Mouse (Mus musculus) layer of hippocampus, adult 9-11 months (tissue): Measurements from ENCODE around the gene Cacna1a.

Experiments used
- DNase-seq: peaks from one replicate; pipeline ENCODE4 v3.0.0; 2022

Gene Cacna1a

DNA sequence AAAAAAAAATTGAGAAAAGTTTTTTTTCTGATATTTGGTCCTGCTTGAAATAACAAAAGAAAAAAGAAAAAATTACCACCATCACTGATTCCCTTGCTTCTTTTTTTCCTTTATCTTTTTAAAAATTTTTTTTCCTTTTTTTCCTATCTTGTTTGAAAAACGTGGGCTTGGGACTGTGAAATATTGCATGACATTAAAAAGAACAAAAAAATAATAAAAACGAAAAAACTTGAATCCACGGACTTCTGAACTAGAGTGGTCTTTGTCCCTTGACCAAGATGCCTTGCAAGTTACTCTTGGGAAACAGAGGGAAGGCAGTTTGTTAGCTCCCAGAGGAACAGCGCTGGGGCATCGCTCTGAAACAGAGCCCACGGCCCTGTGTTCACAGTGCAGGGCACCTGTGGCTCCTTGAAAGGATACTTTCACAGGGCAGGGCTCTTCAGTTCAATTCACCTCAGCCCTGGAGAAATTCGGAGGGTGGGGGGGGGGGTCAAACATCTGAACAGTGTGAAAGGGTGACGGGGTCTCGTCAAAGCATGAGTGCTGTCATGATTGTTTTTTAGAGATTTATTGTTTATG lies 251.9 kb downstream of the Cacna1a start:
- DNase-seq, result no peak

DNA sequence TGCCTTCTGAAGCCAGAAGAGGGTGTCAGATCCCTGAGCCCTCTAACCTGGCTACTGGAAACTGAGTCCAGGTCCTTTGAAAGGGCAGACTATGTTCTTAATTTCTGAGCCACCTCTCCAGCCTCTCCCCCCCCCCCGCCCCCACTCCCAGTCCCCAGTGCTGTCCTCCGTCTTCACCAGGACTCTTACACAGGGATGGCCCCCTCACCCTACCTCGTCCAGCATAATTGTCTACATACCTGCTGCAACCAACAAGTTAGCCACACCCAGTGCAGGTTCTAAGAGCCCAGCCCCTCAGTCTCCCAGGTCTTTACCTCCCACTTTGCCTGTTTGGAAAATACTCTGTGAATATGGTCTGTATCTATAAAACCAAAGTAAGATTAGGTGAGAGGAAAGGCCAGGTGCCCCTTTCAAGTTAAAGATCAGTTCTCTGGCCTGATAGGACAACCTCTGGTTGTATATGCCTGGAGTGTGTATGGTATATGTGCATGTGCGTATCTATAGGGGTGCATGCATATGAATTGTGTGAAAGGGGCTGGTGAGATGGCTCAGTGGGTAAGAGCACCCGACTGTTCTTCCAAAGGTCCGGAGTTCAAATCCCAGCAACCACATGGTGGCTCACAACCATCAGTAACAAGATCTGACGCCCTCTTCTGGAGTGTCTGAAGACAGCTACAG lies 252.5 kb downstream of the Cacna1a start:
- DNase-seq, result no peak

DNA sequence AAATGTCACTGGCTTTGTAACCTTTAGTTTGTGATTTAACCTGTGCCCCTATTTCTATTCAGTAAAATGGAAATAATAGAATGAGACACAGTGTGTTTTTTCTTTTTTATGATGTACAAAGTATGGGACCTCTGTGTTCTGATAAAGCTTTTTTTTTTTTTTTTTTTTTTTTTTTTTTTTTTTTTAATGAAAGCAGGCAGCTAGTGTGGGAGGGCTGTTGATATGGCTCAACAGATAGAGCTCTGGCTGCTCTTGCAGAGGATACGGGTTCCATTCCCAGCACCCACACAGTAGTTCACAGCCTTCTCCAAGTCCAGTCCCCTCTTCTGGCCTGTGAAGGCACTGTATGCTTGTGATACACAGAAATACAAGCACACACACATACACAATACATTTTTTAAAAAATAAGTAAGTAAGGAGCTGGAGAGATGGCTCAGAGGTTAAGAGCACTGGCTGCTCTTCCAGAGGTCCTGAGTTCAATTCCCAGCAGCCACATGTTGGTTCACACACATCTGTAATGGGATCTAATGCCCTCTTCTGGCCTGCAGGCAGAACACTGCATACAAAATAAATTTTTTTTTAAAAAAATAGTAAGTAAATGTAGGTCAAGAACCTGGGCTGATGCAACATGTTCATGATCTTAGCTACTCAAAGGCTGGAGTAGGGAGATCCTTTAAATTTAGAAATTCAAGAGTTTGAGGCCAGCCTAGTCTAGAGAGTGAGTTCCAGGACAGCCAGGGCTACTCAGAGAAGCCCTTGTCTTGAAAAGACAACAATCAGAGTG lies 253.5 kb downstream of the Cacna1a start:
- DNase-seq, result no peak

DNA sequence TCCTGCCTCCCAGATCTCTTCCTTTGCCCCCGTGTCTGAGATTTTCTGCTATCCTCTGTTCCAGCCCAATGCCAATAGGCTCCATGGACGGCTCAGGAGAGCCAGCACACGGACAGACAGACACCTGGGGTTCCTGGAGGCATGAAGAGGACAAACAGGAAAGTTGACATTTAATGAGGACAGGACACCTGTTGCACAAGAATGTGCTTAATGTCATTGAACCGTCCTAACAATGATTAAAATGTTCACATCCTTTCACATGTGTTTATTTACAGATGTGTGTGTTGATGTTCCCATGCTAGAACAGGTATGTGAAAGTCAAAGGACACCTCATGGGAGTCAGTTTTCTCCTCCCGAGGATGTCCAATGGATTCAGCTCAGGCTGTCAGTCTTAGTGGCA lies 254.8 kb downstream of the Cacna1a start:
- DNase-seq, result no peak

DNA sequence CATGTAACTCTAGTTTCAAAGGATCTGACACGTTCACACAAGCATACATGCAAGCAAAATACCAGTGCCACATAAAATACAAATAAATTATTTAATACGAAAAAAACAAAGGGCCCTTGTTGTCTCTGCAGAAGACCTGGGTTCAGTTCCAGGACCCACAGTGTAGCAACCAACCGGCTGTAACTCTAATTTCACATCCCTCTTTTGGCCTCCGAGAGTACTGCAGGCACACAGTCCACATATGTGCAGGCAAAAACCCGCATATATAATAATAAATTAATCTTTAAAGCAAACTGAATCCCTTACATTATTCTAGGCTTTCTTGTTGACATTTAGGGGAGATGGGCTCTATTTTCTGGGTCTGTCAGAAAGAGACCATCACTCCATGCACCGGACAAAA lies 258.6 kb downstream of the Cacna1a start:
- no peak for DNase-seq

DNA sequence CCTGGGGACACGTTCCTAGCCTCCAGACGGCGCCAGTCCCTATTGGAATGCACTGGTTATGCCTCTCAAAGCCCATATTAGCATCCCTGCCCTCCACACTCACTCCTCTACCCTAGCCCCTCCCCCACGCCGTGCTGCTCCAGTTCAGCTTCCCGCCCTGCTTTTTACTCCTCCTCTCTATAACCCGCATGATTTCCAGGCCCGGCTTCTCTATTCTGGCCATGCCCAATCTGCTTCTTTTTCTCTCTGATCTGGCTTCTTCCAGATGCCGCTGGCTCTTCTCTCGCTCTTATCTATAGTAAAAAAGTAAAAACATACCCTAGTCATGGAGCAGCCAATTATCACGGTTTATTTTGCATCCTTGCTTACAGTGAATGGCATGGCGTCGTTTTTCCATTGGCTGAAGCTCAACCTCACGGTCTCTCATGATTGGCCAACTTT lies 259.2 kb downstream of the Cacna1a start:
- no peak for DNase-seq

DNA sequence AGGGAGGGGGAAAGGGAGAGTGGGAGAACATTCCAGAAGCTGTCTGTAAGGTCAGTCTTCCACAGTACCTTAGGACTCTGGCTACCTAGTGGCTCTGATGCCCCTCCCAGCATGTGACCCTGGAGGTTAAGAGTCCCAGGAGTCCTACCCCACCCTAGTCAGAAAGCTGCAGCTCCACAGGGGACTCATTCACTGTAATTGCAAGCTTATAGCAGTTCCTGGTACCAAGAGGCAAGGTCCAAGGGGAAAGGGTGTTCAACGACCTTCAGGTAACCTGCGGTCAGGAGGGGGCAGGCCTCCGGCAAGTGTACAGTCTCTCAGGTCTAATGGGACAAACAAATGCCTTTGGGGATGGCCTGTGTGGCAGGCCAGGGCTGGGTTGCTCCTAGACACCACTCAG lies 262.0 kb downstream of the Cacna1a start:
- no peak for DNase-seq

DNA sequence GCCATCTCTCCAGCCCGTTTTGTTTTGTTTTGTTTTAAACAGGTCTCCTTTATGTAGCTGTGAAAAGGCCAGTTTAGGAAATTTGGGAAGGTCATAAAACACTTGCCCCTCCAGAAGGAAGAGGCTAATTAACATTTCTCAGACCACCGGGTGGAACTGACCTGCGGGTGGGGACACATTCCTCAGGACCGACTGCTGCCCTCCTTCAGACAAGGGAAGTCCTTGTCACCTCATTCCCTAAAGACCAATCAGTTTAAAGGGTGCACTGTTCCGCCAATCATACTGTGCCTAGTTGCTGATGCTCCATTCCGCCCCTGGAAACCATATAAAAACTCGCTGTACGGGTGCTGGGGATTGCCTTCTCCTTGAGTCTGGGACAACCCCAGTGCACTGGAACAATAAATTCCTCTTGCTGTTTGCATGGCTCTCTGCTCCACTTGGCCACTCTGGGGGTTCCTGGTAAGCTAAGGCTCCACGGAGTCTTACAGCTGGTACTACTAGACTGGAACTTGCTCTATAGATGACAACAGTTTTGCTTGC lies 264.9 kb downstream of the Cacna1a start:
- no peak for DNase-seq

DNA sequence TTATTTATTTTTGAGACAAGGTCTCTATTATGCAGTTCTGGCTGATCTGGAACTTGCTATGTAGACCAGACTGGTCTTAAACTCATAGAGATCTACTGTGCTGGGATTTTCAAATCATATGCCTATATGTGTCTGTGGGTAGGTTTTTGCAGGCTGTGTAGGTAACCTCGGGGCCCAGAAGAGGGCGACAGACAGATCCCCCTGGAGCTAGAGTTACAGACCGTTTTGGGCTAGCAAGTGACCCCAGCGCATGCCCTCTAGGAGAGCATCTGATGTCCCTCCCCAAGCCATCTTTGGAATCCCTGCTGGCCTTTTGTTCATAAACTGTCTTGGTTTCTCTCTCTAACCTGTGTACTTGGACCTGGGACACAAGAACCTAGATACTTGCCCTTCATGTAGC lies 266.4 kb downstream of the Cacna1a start:
- no peak for DNase-seq

DNA sequence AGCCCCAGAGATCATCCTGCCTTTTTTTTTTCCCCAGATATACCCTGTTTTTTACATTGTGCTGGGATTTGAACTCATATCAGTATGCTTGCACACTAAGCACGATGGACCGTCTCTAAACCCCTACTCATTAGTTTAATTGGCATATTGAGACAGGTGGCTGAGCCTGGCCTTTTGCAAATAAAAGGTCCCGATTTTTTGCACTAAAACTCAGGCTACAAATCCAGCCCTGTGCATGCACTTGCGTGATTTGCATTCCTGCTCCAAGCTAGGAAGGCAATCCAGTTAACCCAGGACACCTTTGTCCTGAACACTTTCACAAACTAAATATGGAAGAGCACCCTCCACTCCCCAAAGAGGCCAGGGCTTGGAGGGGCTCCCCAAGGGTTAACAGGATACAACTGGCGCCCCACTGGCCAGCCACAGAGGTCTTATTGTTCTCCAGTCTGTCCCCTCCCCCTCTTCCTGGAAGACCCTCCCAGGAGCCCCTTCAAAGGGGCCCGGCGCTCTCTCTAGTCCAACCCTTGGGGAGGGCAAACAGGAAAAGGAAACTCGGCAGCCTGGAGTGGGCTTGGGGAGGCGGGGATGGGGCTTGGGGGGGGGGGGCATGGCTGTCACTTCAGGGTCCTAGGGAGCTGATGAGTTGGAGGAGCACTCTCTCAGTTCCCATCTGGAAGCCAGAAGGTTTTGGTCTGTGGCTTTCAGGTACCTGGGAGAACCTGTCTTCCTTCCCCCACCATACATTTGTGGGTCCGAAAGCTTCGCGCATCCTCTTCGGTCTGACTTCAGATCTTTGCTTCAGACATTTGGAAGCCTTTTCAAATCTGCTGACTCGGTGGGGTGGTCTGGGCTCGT lies 267.3 kb downstream of the Cacna1a start:
- no peak for DNase-seq

DNA sequence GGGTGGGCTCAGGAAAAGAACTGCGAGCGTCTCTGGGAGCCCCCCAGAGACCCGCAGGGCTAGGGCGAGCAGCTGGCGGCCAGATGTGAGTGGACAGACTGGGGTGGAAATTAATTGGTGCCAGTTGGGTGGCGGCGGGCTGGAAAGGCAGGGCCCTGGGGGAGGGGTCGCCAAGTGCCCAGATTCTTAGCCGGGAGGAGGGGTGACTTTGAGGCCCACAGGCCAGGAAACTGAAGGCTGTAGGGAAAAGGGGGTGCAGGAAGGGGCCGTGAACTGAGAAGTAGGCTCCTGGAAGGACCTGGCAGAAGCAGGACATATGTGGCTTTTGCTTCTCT lies 267.9 kb downstream of the Cacna1a start:
- no peak for DNase-seq

DNA sequence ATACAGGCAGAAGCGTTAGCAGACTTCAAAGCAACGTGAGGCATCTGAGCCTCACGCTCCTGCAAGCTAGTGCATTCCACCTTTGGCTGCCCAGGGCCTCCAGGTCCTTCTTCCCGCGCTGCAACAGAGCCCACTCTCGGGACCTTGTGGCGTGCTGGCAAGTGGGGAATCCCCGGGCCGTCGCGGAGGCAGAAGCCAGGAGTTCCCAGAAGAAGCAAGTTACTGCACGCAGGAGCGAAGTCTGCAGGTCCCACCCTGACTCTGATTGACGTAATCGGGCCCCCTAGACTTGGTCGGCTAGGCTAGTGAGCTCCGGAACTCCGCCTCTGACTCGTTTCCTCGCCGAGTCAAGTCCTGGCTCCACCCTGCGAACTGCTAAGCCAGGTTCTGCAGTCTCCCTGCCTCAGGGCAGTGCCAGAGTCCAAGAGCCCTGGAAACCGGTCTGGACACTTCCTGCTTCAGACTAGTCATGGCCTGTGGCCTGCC lies 268.4 kb downstream of the Cacna1a start:
- DNase-seq, result no peak

DNA sequence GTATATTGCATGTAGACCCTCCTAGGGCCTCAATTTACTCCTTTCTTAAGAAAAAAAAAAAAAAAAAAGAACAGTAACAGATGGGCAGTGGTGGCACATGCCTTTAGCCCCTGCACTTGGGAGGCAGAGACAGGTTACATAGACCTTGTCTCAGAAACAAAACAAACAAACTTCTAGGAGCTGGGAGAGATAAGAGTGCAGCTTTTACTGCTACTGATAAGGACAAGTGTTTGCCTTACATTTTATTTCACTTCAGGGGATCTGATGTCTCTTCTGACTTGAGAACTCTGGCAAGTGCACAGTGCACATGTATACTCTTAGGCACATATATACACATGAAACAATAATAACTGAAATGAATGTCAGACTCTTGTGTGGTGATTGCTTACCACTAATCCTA lies 269.0 kb downstream of the Cacna1a start:
- DNase-seq, result no peak

DNA sequence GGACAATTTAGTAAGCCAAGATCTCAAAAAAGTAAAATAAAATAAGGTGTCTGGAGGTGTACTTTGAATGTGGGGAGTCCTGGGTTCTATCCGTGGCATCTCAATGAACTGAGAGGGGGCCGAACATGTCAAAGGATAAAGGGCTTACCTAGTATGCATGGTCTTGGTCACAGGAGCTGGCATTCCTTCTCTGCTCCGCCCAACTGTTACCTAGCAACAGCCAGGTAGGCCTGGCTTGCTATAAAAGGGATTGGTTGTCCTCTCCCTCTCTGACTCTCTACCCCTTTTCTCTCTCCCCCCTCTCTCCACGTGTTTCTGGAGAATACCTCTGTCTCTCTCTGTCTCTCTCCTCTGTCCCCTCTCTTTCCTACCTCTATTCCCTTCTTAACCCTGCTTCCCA lies 269.4 kb downstream of the Cacna1a start:
- no peak for DNase-seq

DNA sequence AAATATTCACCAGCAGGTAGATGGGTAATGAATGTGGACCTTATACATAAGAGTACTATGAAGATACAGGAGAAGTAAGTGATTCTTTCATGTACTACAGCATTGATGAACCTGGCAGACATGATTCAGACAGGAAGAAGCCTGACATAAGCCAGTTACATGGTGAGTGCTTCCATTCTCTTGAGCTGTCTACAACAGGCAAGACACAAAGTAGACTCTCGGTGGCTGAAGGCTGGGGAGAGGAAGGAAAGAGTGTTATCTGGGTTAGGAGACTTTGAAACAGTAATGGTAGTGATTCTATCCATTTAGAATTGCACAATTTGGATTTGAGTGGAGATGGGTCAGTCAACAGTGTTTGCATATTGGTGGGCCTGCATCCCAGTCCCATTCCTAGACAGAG lies 270.7 kb downstream of the Cacna1a start:
- no peak for DNase-seq

DNA sequence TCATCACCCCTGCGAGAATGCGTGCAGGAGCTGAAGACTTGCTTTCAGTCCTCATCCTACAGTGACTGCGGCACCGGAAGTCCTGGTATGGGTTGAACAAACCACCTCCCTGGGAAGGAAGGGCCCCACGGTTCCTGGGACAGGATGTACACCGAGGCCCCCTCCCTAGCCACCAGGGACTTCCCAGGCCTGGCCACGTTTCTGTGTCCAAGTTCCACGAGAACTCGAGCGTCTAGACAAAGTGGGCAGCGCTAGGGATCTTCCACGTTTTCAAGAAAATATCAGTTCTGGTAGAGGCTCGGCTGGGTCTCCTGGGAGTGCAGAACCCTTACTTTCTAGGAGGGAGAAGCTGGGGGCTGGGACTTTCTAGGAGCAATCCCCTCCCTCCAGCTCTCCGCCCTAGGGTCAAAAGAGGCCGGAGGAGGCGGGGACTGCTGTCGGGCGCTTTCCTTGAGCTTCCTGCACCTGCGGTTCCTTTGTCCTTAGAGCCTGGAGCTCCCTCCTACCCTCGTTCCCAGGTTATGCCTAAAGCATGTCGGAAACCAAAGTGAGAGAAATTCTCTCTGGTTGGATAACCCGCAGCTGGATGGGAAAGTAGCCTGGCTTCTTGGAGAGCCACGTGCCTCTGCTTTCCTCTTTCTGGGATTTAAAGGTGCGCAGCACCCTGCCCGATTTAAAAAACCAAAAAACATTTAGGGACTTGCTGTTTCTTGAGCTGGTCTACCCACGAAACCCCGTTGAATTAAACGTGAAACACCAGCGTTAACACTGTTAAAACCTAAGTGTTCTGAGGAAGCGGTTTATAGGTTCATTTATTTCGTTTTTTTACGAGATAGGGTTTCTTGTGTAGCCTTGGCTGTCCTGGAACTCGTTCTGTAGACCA lies 271.9 kb downstream of the Cacna1a start:
- DNase-seq, result no peak

DNA sequence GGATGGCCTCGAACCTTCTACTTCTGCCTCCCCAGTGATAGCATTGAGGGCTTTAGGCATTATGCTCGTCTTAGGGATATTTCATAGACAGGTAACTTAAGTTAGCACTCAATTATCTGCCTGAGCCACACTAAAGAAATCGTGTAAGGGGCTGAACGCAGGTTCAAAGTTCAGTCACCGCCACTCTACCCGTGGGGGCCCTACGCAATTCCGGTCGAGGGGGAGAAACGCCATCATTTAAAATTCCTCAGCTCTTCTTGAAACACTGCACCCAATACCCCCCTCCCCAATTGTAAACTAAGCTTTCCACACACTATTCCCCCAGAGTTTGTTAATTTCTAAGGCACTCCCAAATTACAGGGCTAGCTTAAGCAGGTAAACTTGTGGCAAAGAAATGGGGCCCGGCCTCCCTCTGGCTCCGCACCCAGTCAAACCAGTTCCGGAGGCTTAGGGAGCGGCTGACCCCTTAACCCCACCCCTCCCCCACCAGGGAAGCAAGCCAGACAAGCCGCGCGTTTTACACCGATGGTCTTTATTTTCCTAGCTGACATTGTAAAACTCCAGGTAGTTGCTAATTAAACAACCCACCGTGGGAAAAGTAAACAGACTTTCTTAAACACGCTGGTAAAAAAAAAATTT lies 272.7 kb downstream of the Cacna1a start:
- DNase-seq, result no peak

DNA sequence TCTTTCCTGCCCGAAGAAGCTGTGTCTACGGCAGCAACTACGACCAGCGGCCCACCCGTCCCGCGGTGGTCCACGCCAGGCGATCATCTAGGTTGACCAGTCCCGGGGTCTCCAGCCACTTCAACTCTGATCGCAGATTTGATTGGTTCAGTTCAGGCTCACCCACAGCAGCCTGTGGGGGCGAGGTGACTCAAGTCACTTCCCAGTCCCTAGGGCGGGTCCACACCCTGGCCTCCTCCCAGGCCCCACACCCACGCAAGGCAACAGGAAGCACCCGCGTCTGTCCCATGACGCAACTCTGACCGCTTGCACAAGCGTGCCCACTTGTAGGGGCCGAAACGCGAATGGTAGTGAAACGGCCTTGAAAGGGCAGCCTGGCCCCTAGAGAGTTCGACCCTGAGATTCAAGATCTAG lies 273.2 kb downstream of the Cacna1a start:
- peak; percentile 89 for DNase-seq

DNA sequence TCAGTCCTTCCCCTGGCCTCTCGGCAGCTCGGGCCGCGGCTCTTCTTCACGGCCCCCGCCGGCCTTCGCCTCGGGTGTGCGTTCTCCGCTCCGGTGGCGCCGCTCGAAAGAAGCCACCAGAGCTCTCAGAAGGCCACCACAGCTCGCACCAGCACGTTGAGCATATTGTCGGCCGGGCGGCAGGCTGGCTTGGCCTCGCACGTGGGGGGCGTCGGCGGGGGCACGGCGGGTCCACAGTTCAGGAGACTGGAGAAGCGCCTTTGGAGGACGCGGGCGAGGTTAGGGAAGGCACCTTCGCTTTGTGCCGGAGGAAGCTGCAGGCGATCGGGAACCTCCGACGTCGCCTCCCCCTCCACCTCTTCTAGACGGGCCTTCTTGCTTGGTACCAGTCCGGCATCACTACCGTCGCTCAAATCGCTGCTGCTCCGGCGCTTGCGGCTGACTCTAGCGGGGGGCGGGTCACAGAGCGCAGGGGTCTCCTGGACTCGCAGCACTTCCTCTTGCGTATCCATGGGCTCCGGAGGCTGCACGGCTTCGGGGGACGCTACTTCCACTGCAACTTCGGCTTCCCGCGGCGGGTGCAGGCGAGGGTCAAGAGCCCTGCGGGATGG lies 273.8 kb downstream of the Cacna1a start:
- DNase-seq, result no peak

DNA sequence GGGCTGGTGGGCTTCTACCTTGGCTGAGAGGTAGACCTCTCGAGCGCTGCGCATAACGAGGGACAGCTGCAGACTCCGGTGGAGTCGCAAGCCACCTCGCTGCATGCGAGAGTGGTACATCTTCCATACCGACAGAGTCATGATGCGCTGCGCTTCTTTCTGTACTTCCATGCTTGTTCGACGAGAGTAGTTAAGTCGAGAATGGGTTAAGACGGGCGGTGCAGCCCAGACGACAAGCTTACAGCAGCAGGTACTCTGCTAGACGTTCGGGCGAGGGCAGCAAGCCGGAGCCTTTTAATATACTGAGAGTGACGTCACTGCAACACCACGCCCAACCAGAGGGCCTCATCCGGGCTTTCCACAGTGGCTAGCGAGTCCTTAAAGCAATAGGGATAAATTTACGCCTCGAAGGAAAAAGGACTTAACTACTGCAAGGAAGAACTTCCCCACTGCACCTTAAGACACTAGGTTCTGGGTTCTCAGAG lies 274.4 kb downstream of the Cacna1a start, which contains the start of gene Ier2:
Gene Ier2, minus strand, starts transcription at position 272 of the 485 bp plus-strand sequence.
- peak; percentile 95 for DNase-seq
